Mouse (Mus musculus): ENCODE measurements around the gene Fstl3. TPM values are rescaled to one million over a fixed set of nuclear protein-coding genes. Genes with fewer than 3 reads are reported as not detected.

Fstl3 gene
- polyA plus RNA-seq, 1 experiment = 1.8 TPM

GRCm38 (mm10) chr10:79783920-79784800 lies 7.1 kb downstream of the Fstl3 start:
- TF ChIP-seq CTCF (IDR thresholded peaks at IDR 0.05; ENCODE audit: control insufficient read depth, insufficient read depth, low read length) = peak; percentile 61
- TF ChIP-seq POLR2A (IDR thresholded peaks at IDR 0.05; ENCODE audit: borderline replicate concordance, control insufficient read depth, low read depth, low read length) = no peak
- H3K4me1 ChIP-seq (ENCODE audit: control insufficient read depth, insufficient read depth, low read length) = peaks cover 11% of the 10 kb centered on the region; the same call in 1 of the 2 replicates
- WGBS = 74% methylated on average over 27 of the region's 27 CpGs
- H3K4me3 ChIP-seq (replicated peaks; ENCODE audit: control insufficient read depth, low read depth, low read length) = no peak overlapping the region
- H3K27ac ChIP-seq (ENCODE audit: control insufficient read depth, insufficient read depth, low read depth, low read length, poor library complexity) = no peak overlapping the region

- 2% methylated on average over 7 of the region's 7 CpGs for WGBS
- TF ChIP-seq CTCF (IDR thresholded peaks at IDR 0.05; ENCODE audit: control insufficient read depth, insufficient read depth, low read length) (peak; percentile 35), POLR2A (IDR thresholded peaks at IDR 0.05; ENCODE audit: borderline replicate concordance, control insufficient read depth, low read depth, low read length) (no peak)
- H3K27ac ChIP-seq (ENCODE audit: control insufficient read depth, insufficient read depth, low read depth, low read length, poor library complexity) = peak overlapping the region; percentile 59
- H3K4me3 ChIP-seq (replicated peaks; ENCODE audit: control insufficient read depth, low read depth, low read length) = peak overlapping the region; percentile 52
- H3K4me1 ChIP-seq (ENCODE audit: control insufficient read depth, insufficient read depth, low read length) = peaks cover 14% of the 10 kb centered on the region
Observed at GRCm38 (mm10) chr10:79788386-79789158, 11.5 kb downstream of the Fstl3 start.

- no peak for TF ChIP-seq POLR2A (IDR thresholded peaks at IDR 0.05; ENCODE audit: borderline replicate concordance, control insufficient read depth, low read depth, low read length)
- no peak for TF ChIP-seq CTCF (IDR thresholded peaks at IDR 0.05; ENCODE audit: control insufficient read depth, insufficient read depth, low read length)
- no peak overlapping the region for H3K4me3 ChIP-seq (replicated peaks; ENCODE audit: control insufficient read depth, low read depth, low read length)
- peak overlapping the region; percentile 59; the same call in 1 of the 2 replicates for H3K27ac ChIP-seq (ENCODE audit: control insufficient read depth, insufficient read depth, low read depth, low read length, poor library complexity)
- 54% methylated on average over 2 of the region's 2 CpGs for WGBS
- peaks cover 14% of the 10 kb centered on the region for H3K4me1 ChIP-seq (ENCODE audit: control insufficient read depth, insufficient read depth, low read length)
Observed at GRCm38 (mm10) chr10:79789581-79789980, 12.5 kb downstream of the Fstl3 start.

- WGBS = 32% methylated on average over 4 of the region's 4 CpGs
- H3K4me3 ChIP-seq (replicated peaks; ENCODE audit: control insufficient read depth, low read depth, low read length) = no peak within 1 kb of the TSS
- peak within 1 kb of the TSS; percentile 59 for H3K27ac ChIP-seq (ENCODE audit: control insufficient read depth, insufficient read depth, low read depth, low read length, poor library complexity)
- TF ChIP-seq CTCF (IDR thresholded peaks at IDR 0.05; ENCODE audit: control insufficient read depth, insufficient read depth, low read length) = no peak
- TF ChIP-seq POLR2A (IDR thresholded peaks at IDR 0.05; ENCODE audit: borderline replicate concordance, control insufficient read depth, low read depth, low read length) = no peak
- H3K4me1 ChIP-seq (ENCODE audit: control insufficient read depth, insufficient read depth, low read length) = peaks cover 16% of the 10 kb centered on the region
Observed at GRCm38 (mm10) chr10:79790861-79791260, 13.8 kb downstream of the Fstl3 start, which contains the start of gene Prss57. Gene Prss57 (minus strand): TSS chr10:79790961.

GRCm38 (mm10) chr10:79792339-79793040 lies 15.4 kb downstream of the Fstl3 start:
- TF ChIP-seq CTCF (IDR thresholded peaks at IDR 0.05; ENCODE audit: control insufficient read depth, insufficient read depth, low read length) = no peak
- no peak for TF ChIP-seq POLR2A (IDR thresholded peaks at IDR 0.05; ENCODE audit: borderline replicate concordance, control insufficient read depth, low read depth, low read length)
- no peak overlapping the region for H3K27ac ChIP-seq (ENCODE audit: control insufficient read depth, insufficient read depth, low read depth, low read length, poor library complexity)
- no peak overlapping the region for H3K4me3 ChIP-seq (replicated peaks; ENCODE audit: control insufficient read depth, low read depth, low read length)
- peaks cover 14% of the 10 kb centered on the region for H3K4me1 ChIP-seq (ENCODE audit: control insufficient read depth, insufficient read depth, low read length)
- WGBS = 80% methylated on average over 5 of the region's 5 CpGs

- peaks cover 14% of the 10 kb centered on the region for H3K4me1 ChIP-seq (ENCODE audit: control insufficient read depth, insufficient read depth, low read length)
- H3K4me3 ChIP-seq (replicated peaks; ENCODE audit: control insufficient read depth, low read depth, low read length) = peak within 1 kb of the TSS; percentile 75
- 5% methylated on average over 51 of the region's 51 CpGs for WGBS
- TF ChIP-seq CTCF (IDR thresholded peaks at IDR 0.05; ENCODE audit: control insufficient read depth, insufficient read depth, low read length) (peak; percentile 86), POLR2A (IDR thresholded peaks at IDR 0.05; ENCODE audit: borderline replicate concordance, control insufficient read depth, low read depth, low read length) (no peak)
- H3K27ac ChIP-seq (ENCODE audit: control insufficient read depth, insufficient read depth, low read depth, low read length, poor library complexity) = peak within 1 kb of the TSS; percentile 78
Observed at GRCm38 (mm10) chr10:79793051-79793737, 16.1 kb downstream of the Fstl3 start, which contains the start of gene Palm. Gene Palm (plus strand): TSS chr10:79793572.

- peak overlapping the region; percentile 75 for H3K4me3 ChIP-seq (replicated peaks; ENCODE audit: control insufficient read depth, low read depth, low read length)
- TF ChIP-seq POLR2A (IDR thresholded peaks at IDR 0.05; ENCODE audit: borderline replicate concordance, control insufficient read depth, low read depth, low read length) = no peak
- TF ChIP-seq CTCF (IDR thresholded peaks at IDR 0.05; ENCODE audit: control insufficient read depth, insufficient read depth, low read length) = no peak
- peaks cover 12% of the 10 kb centered on the region for H3K4me1 ChIP-seq (ENCODE audit: control insufficient read depth, insufficient read depth, low read length)
- H3K27ac ChIP-seq (ENCODE audit: control insufficient read depth, insufficient read depth, low read depth, low read length, poor library complexity) = peak overlapping the region; percentile 78
- 13% methylated on average over 38 of the region's 38 CpGs for WGBS
Observed at GRCm38 (mm10) chr10:79793738-79794490, 16.8 kb downstream of the Fstl3 start.
